In the genomic region with DNA sequence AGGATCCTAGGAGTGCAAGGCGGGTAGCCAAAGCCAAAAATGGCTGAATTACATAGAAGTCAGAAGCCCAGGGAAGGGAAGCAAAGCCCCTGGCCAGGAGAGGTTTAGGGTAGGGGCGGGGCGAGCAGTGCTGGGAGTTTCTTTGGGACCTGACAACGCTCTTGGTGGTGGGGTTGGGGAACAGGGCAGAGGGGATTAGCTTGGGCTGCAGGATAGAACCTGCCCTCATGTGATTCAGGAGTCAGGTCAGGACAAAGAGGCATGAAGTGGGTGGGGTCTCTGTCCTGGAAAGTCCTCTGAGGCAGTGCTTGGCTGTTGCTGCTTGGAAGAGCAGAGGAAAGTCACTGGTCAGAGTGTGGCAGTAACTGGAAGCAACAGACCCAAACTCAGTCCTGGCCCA, we compare ENCODE assay signal across 8 mouse cellular contexts.
"Had no signal": no experiment of that assay in that cellular context is flagged by ENCODE, and none has a peak within 500 bp of the region (broad histone marks: within the 10 kb centered on the region; RNA-seq: fewer than 3 reads in every experiment).

No protein-coding gene starts in this region.

- H3K27me3 ChIP-seq: limb, embryonic 13.5 days; midbrain, embryonic 13.5 days had no signal

- DNase-seq: lung, adult 2 months; right cerebral cortex, postnatal 14 days; thymus, postnatal 4 days had no signal

- H3K4me1 ChIP-seq: limb, embryonic 13.5 days; midbrain, embryonic 13.5 days had no signal

- H3K9ac ChIP-seq: limb, embryonic 13.5 days; liver, embryonic 14.5 days; midbrain, embryonic 13.5 days had no signal

- ATAC-seq: lung, postnatal 0 days; midbrain, embryonic 13.5 days had no signal

- H3K4me2 ChIP-seq: limb, embryonic 13.5 days; midbrain, embryonic 13.5 days had no signal

- H3K27ac ChIP-seq: layer of hippocampus, adult 2 months; limb, embryonic 13.5 days; liver, embryonic 14.5 days; midbrain, embryonic 13.5 days had no signal

- H3K4me3 ChIP-seq: layer of hippocampus, adult 2 months; limb, embryonic 13.5 days; midbrain, embryonic 13.5 days had no signal

- H3K36me3 ChIP-seq: limb, embryonic 13.5 days; midbrain, embryonic 13.5 days had no signal
